Mouse (Mus musculus) myocyte (in vitro differentiated cells): ENCODE results near the gene Mertk.

Source experiments
- CEBPB ChIP-seq: IDR thresholded peaks from 2 replicates; pipeline ENCODE4 v1.6.1; 2011; ENCODE audit warnings: mild to moderate bottlenecking, moderate library complexity; ENCODE audit not compliant: poor library complexity, insufficient read depth, severe bottlenecking
- E2F4 ChIP-seq: IDR thresholded peaks from one replicate; pipeline ENCODE4 v1.6.1; 2011; ENCODE audit warnings: mild to moderate bottlenecking, control low read depth, moderate library complexity; ENCODE audit not compliant: insufficient read depth
- MAX ChIP-seq: IDR thresholded peaks from one replicate; pipeline ENCODE4 v1.6.1; 2011; ENCODE audit warnings: low read depth, mild to moderate bottlenecking, control low read depth
- MYOD1 ChIP-seq, 3 experiments: IDR thresholded peaks; one replicate each; pipeline ENCODE4 v1.6.1; 2011; ENCODE audit warnings: control low read depth in 2 of 3, low read depth in 2 of 3, mild to moderate bottlenecking in 2 of 3, moderate library complexity in 1 of 3; ENCODE audit not compliant: insufficient read length in 2 of 3, control insufficient read depth in 1 of 3
- MYOG ChIP-seq, 3 experiments: IDR thresholded peaks; one replicate each; pipeline ENCODE4 v1.6.1; 2011; ENCODE audit warnings: control low read depth in 2 of 3, low read depth in 2 of 3, mild to moderate bottlenecking in 2 of 3; ENCODE audit not compliant: insufficient read length in 2 of 3, control insufficient read depth in 1 of 3, insufficient read depth in 1 of 3
- POLR2A ChIP-seq: IDR thresholded peaks from one replicate; pipeline ENCODE4 v1.6.1; 2011; ENCODE audit warnings: low read depth, mild to moderate bottlenecking, control low read depth, moderate library complexity; ENCODE audit not compliant: insufficient read length
- POLR2AphosphoS2 ChIP-seq: IDR thresholded peaks from one replicate; pipeline ENCODE4 v1.6.1; 2011; ENCODE audit warnings: low read depth, control low read depth; ENCODE audit not compliant: insufficient read length
- REST ChIP-seq: IDR thresholded peaks from one replicate; pipeline ENCODE4 v1.6.1; 2011; ENCODE audit warnings: mild to moderate bottlenecking, control low read depth, moderate library complexity; ENCODE audit not compliant: insufficient read depth, insufficient read length
- SRF ChIP-seq: IDR thresholded peaks from one replicate; pipeline ENCODE4 v1.6.1; 2011; ENCODE audit warnings: low read depth; ENCODE audit not compliant: control insufficient read depth, insufficient read length
- TCF12 ChIP-seq: IDR thresholded peaks from one replicate; pipeline ENCODE4 v1.6.1; 2011; ENCODE audit warnings: mild to moderate bottlenecking, control low read depth; ENCODE audit not compliant: poor library complexity, insufficient read depth, severe bottlenecking
- USF1 ChIP-seq: IDR thresholded peaks from one replicate; pipeline ENCODE4 v1.6.1; 2011; ENCODE audit warnings: low read depth, mild to moderate bottlenecking, control low read depth, moderate library complexity

GRCm38 (mm10) chr2:128796463-128796862 is 97.7 kb downstream of the Mertk start:
- TF ChIP-seq USF1 (no peak), MAX (no peak), POLR2AphosphoS2 (no peak), SRF (no peak), POLR2A (no peak), TCF12 (no peak), CEBPB (no peak), MYOD1 (IDR thresholded peaks at IDR 0.05; ENCODE audit: control insufficient read depth in 1 of 3, insufficient read length in 2 of 3, low read depth in 2 of 3) (no peak), E2F4 (no peak), REST (no peak), MYOG (IDR thresholded peaks at IDR 0.05; ENCODE audit: control insufficient read depth in 1 of 3, insufficient read depth in 1 of 3, insufficient read length in 2 of 3, low read depth in 2 of 3) (no peak)
